Mouse (Mus musculus) liver, embryonic 14.5 days (tissue): ENCODE results near the gene Lmo3. TPM values are rescaled to one million over a fixed set of nuclear protein-coding genes. Genes with fewer than 3 reads are reported as not detected.

Experiments used
- ATAC-seq: fragments of 200-750 bp; cut with Nextera tagmentation; 2 replicates; pipeline ENCODE4 v1.8.0; 2017; ENCODE audit warnings: moderate number of reproducible peaks, mild to moderate bottlenecking, moderate library complexity; ENCODE audit not compliant: insufficient read depth
- DNase-seq, 3 experiments: peaks; one replicate each; pipeline ENCODE4 v3.0.0-alpha.2; 2012 to 2013; ENCODE audit warnings: low read depth in 3 of 3, low spot score in 3 of 3
- H3K27ac ChIP-seq: fragments of 300-500 bp; sonication (generic); 2 replicates; pipeline ENCODE4 v1.5.1; 2014; ENCODE audit warnings: moderate library complexity, mild to moderate bottlenecking, control low read depth, inconsistent platforms
- H3K27me3 ChIP-seq: fragments of 300-500 bp; sonication (generic); 2 replicates; pipeline ENCODE4 v1.6.1; 2014; ENCODE audit warnings: mild to moderate bottlenecking, low read length, moderate library complexity; ENCODE audit not compliant: control insufficient read depth, insufficient read depth
- H3K36me3 ChIP-seq: fragments of 300-500 bp; sonication (generic); replicated peaks from 2 replicates; pipeline ENCODE4 v1.6.1; 2014; ENCODE audit warnings: low read depth; ENCODE audit not compliant: control insufficient read depth, insufficient read depth
- H3K4me1 ChIP-seq, 2 experiments: fragments of 200-500 bp in 1 of 2; fragments of 300-500 bp in 1 of 2; sonication (generic) in 1 of 2; replicated peaks; 2 replicates each; pipeline ENCODE4 v1.6.1; 2012 to 2014; ENCODE audit warnings: antibody characterized with exemption in 1 of 2, inconsistent platforms in 1 of 2, low read length in 1 of 2; ENCODE audit not compliant: control insufficient read depth in 2 of 2, insufficient read depth in 2 of 2
- H3K4me2 ChIP-seq: fragments of 300-500 bp; sonication (generic); 2 replicates; pipeline ENCODE4 v1.6.1; 2014; ENCODE audit warnings: low read depth, mild to moderate bottlenecking, control low read depth, moderate library complexity
- H3K4me3 ChIP-seq, 2 experiments: fragments of 200-500 bp in 1 of 2; fragments of 300-500 bp in 1 of 2; sonication (generic) in 1 of 2; 2 replicates each; pipeline ENCODE4 v1.5.1; 2012 to 2014; ENCODE audit warnings: low read depth in 2 of 2, low read length in 2 of 2, mild to moderate bottlenecking in 2 of 2, control low read depth in 1 of 2, inconsistent platforms in 1 of 2, moderate library complexity in 1 of 2; ENCODE audit not compliant: insufficient read depth in 1 of 2
- H3K9ac ChIP-seq: fragments of 300-500 bp; sonication (generic); replicated peaks from 2 replicates; pipeline ENCODE4 v1.6.1; 2014; ENCODE audit warnings: mild to moderate bottlenecking, control low read depth, moderate library complexity
- H3K9me3 ChIP-seq: fragments of 300-500 bp; sonication (generic); 2 replicates; pipeline ENCODE4 v1.6.1; 2016; ENCODE audit warnings: low read length, mixed read lengths; ENCODE audit not compliant: control insufficient read depth
- CTCF ChIP-seq: IDR thresholded peaks from 2 replicates; pipeline ENCODE4 v1.5.1; 2016; ENCODE audit warnings: antibody characterized with exemption, low read depth, control low read depth
- EP300 ChIP-seq: IDR thresholded peaks from 2 replicates; pipeline ENCODE4 v1.6.1; 2016; ENCODE audit warnings: antibody characterized with exemption, low read depth
- WGBS: fragments of 180-500 bp; shearing (Covaris S2); extraction: QIAGEN DNeasy Blood & Tissue Kit; methylation state at CpG from one replicate; pipeline ENCODE4 v1.1.7; 2014; ENCODE audit not compliant: insufficient replicate concordance; 5-methylcytosine and 5-hydroxymethylcytosine counted together
- polyA plus RNA-seq, 2 experiments: library from polyadenylated mRNA; depleted of rRNA in 1 of 2; stranded (reverse) in 1 of 2; unstranded in 1 of 2; fragments of >200 nt; fragmentation: Nextera tagmentation in 1 of 2; extraction: Ambion mirVana in 1 of 2; gene quantifications; 2 replicates each; pipeline versions ENCODE4 v1.2.1 to v1.2.3; 2012 to 2014

Lmo3 gene
- polyA plus RNA-seq, 2 experiments: 0.02 TPM; not detected in 1

GRCm38 (mm10) chr6:138583314-138583713 is 1.5 kb upstream of the Lmo3 start:
- no peaks in the 10 kb centered on the region for H3K27me3 ChIP-seq
- no peak overlapping the region for H3K4me3 ChIP-seq
- H3K36me3 ChIP-seq: no peaks in the 10 kb centered on the region
- no peak for TF ChIP-seq EP300
- TF ChIP-seq CTCF: no peak
- no peaks in the 10 kb centered on the region for H3K4me1 ChIP-seq
- H3K27ac ChIP-seq: no peak overlapping the region
- 60% methylated on average over 8 of the region's 8 CpGs for WGBS
- H3K9ac ChIP-seq: no peak overlapping the region
- no peak overlapping the region for H3K4me2 ChIP-seq
- H3K9me3 ChIP-seq: no peaks in the 10 kb centered on the region; the same call in 1 of the 2 replicates
- DNase-seq (no peak), ATAC-seq (no peak)

GRCm38 (mm10) chr6:138582506-138583000 is 785 bp upstream of the Lmo3 start:
- Histone ChIP-seq H3K4me2 (no peak overlapping the region), H3K27me3 (no peaks in the 10 kb centered on the region), H3K9ac (no peak overlapping the region), H3K4me1 (no peaks in the 10 kb centered on the region), H3K36me3 (no peaks in the 10 kb centered on the region), H3K27ac (no peak overlapping the region), H3K9me3 (no peaks in the 10 kb centered on the region), H3K4me3 (no peak overlapping the region)
- WGBS: 55% methylated on average over 4 of the region's 4 CpGs
- no peak for TF ChIP-seq EP300
- TF ChIP-seq CTCF: no peak
- DNase-seq: no peak
- no peak for ATAC-seq

GRCm38 (mm10) chr6:138580491-138581076 is 1.2 kb downstream of the Lmo3 start:
- WGBS: 65% methylated on average over 9 of the region's 9 CpGs
- H3K9ac ChIP-seq: no peak overlapping the region
- H3K36me3 ChIP-seq: no peaks in the 10 kb centered on the region
- DNase-seq: no peak
- no peak overlapping the region for H3K4me3 ChIP-seq
- no peak overlapping the region for H3K27ac ChIP-seq
- ATAC-seq: no peak
- H3K4me2 ChIP-seq: no peak overlapping the region
- H3K9me3 ChIP-seq: no peaks in the 10 kb centered on the region
- TF ChIP-seq CTCF: no peak
- no peak for TF ChIP-seq EP300
- no peaks in the 10 kb centered on the region for H3K4me1 ChIP-seq
- no peaks in the 10 kb centered on the region for H3K27me3 ChIP-seq

GRCm38 (mm10) chr6:138563416-138563815 is 18.4 kb downstream of the Lmo3 start:
- DNase-seq: no peak
- H3K27me3 ChIP-seq: no peaks in the 10 kb centered on the region
- 60% methylated on average over 2 of the region's 2 CpGs for WGBS

GRCm38 (mm10) chr6:138552144-138552543 is 29.6 kb downstream of the Lmo3 start:
- H3K4me1 ChIP-seq: no peaks in the 10 kb centered on the region
- ATAC-seq: no peak
- no peak overlapping the region for H3K9ac ChIP-seq
- no peak overlapping the region for H3K27ac ChIP-seq
- DNase-seq: no peak
- H3K4me2 ChIP-seq: no peak overlapping the region
- no peaks in the 10 kb centered on the region for H3K27me3 ChIP-seq
- no peak overlapping the region for H3K4me3 ChIP-seq
- H3K36me3 ChIP-seq: no peaks in the 10 kb centered on the region
- no peaks in the 10 kb centered on the region for H3K9me3 ChIP-seq
- WGBS: 58% methylated on average over 7 of the region's 7 CpGs
- TF ChIP-seq EP300 (no peak), CTCF (no peak)

More at GRCm38 (mm10) chr6:138563416-138563815, 18.4 kb downstream of the Lmo3 start:
- no peaks in the 10 kb centered on the region for H3K4me1 ChIP-seq
- no peak overlapping the region for H3K27ac ChIP-seq
- no peak overlapping the region for H3K4me2 ChIP-seq
- H3K4me3 ChIP-seq: no peak overlapping the region
- no peaks in the 10 kb centered on the region for H3K9me3 ChIP-seq
- ATAC-seq: no peak
- H3K9ac ChIP-seq: no peak overlapping the region
- no peak for TF ChIP-seq EP300
- TF ChIP-seq CTCF: no peak
- no peaks in the 10 kb centered on the region for H3K36me3 ChIP-seq
